Mouse (Mus musculus) heart, embryonic 12.5 days (tissue): ENCODE measurements around the gene Otud7b. TPM values are rescaled to one million over a fixed set of nuclear protein-coding genes. Genes with fewer than 3 reads are reported as not detected.

ENCODE experiments used
- ATAC-seq: fragments of 200-750 bp; cut with Nextera tagmentation; 2 replicates; pipeline ENCODE4 v1.8.0; 2017; ENCODE audit warnings: moderate TSS enrichment, moderate library complexity; ENCODE audit not compliant: insufficient number of reproducible peaks, low FRiP score
- H3K27ac ChIP-seq: fragments of 300-500 bp; sonication (generic); 2 replicates; pipeline ENCODE4 v1.5.1; 2016; ENCODE audit warnings: mild to moderate bottlenecking, moderate library complexity; ENCODE audit not compliant: poor library complexity, severe bottlenecking
- H3K27me3 ChIP-seq: fragments of 300-500 bp; sonication (generic); replicated peaks from 2 replicates; pipeline ENCODE4 v1.6.1; 2016; ENCODE audit warnings: mild to moderate bottlenecking, moderate library complexity
- H3K36me3 ChIP-seq: fragments of 300-500 bp; sonication (generic); 2 replicates; pipeline ENCODE4 v1.6.1; 2016; ENCODE audit warnings: mild to moderate bottlenecking, moderate library complexity
- H3K4me1 ChIP-seq: fragments of 300-500 bp; sonication (generic); replicated peaks from 2 replicates; pipeline ENCODE4 v1.6.1; 2016; ENCODE audit warnings: mild to moderate bottlenecking
- H3K4me2 ChIP-seq: fragments of 300-500 bp; sonication (generic); 2 replicates; pipeline ENCODE4 v1.6.1; 2016; ENCODE audit warnings: mild to moderate bottlenecking, moderate library complexity
- H3K4me3 ChIP-seq: fragments of 300-500 bp; sonication (generic); 2 replicates; pipeline ENCODE4 v1.5.1; 2016; ENCODE audit warnings: mild to moderate bottlenecking
- H3K9ac ChIP-seq: fragments of 300-500 bp; sonication (generic); 2 replicates; pipeline ENCODE4 v1.6.1; 2016; ENCODE audit warnings: mild to moderate bottlenecking, moderate library complexity
- H3K9me3 ChIP-seq: fragments of 300-500 bp; sonication (generic); replicated peaks from 2 replicates; pipeline ENCODE4 v1.6.1; 2016; ENCODE audit warnings: mild to moderate bottlenecking, moderate library complexity
- WGBS: fragments of 180-500 bp; shearing (Covaris S2); methylation state at CpG from one replicate; pipeline ENCODE4 v1.1.7; 2016; 5-methylcytosine and 5-hydroxymethylcytosine counted together
- polyA plus RNA-seq: library from polyadenylated mRNA; unstranded; fragments of >200 nt; fragmentation: Nextera tagmentation; extraction: Ambion mirVana; gene quantifications from 2 replicates; pipeline ENCODE4 v1.2.1, GENCODE M21; 2016

The Otud7b gene
- polyA plus RNA-seq, 1 experiment from 2014 or later = 22.2 TPM

DNA sequence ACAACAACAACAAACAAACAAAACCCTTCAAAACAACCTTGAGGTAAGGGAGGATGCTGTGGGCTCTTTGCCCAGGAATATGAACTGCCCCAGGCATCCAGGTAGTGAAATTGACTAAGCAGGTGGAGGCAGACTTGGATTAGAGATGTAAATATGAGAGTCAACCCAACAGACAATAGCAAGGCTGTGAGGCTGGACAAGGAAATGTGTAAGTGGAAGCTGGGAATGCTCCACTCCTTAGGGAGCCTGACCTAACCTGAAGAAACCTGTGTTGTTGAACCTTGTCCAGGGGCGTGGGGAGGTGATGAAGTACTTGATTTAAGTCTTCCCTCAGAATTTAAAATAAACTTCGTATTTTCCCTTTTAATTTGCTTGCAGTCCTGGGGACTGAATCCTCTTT is 74.6 kb downstream of the Otud7b start:
- no peak overlapping the region for H3K9ac ChIP-seq
- H3K36me3 ChIP-seq = peaks cover 44% of the 10 kb centered on the region
- peaks cover 51% of the 10 kb centered on the region for H3K4me1 ChIP-seq
- WGBS = 74% methylated on average over 2 of the region's 2 CpGs
- ATAC-seq = no peak
- H3K27ac ChIP-seq = no peak overlapping the region
- no peaks in the 10 kb centered on the region for H3K27me3 ChIP-seq
- no peaks in the 10 kb centered on the region for H3K9me3 ChIP-seq
- H3K4me2 ChIP-seq = no peak overlapping the region
- no peak overlapping the region for H3K4me3 ChIP-seq

- no peak overlapping the region for H3K4me3 ChIP-seq
- ATAC-seq = no peak
- H3K4me2 ChIP-seq = no peak overlapping the region
- H3K27me3 ChIP-seq = no peaks in the 10 kb centered on the region
- 70% methylated on average over 4 of the region's 4 CpGs for WGBS
- peaks cover 46% of the 10 kb centered on the region for H3K4me1 ChIP-seq
- no peaks in the 10 kb centered on the region for H3K9me3 ChIP-seq
- H3K27ac ChIP-seq = no peak overlapping the region
- H3K36me3 ChIP-seq = peaks cover 39% of the 10 kb centered on the region
- no peak overlapping the region for H3K9ac ChIP-seq
Observed at GRCm38 (mm10) chr3:96179531-96179930, 75.2 kb downstream of the Otud7b start.

DNA sequence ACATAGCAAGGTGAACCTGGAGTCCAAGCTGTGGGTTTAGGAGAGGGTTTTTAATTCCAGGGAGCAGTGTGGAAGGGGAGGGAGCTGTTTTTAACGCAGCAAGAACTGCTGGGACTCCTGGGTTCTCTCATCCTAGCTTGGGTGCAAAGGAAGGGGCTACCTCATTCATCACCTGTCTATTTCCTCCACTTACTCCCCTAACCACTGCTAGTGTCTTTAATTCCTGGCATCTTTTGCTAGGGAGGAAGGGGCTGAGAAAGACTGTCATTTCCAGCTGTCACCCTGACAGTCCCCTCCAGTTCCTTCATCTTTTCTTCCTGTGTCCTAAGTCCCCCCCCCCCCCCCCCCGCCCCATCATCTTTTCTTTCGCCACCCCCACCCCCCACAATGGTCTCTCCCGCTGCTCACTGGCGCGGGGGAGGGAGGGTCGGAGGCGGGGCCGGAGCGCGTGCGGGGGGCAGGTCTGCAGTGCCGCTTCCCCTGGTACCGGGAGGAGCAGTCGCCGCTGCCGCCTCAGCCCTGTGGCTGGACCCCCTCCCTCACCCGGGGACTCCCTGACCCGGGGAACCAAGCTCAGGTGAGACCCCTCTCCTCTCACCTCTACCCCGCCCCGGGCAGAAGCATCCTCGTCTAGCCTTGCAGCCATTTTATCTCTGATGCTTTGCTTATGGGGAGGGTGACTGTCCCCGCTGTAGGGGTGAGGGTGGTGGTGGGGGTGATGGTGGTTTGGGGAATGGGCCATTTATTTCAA is 76.6 kb downstream of the Otud7b start, which contains the start of gene Sv2a:
Sv2a (plus strand) TSS at position 425 of the 751 bp plus-strand sequence.
- ATAC-seq = peak; percentile 40; the same call in 1 of the 2 replicates
- Histone ChIP-seq H3K4me2 (peak within 1 kb of the TSS; percentile 82), H3K9ac (peak within 1 kb of the TSS; percentile 79), H3K4me1 (peaks cover 41% of the 10 kb centered on the region), H3K9me3 (no peaks in the 10 kb centered on the region), H3K4me3 (peak within 1 kb of the TSS; percentile 78), H3K27me3 (no peaks in the 10 kb centered on the region), H3K36me3 (peaks cover 39% of the 10 kb centered on the region), H3K27ac (peak within 1 kb of the TSS; percentile 97)
- WGBS = under 1% methylated on average over 21 of the region's 23 CpGs

DNA sequence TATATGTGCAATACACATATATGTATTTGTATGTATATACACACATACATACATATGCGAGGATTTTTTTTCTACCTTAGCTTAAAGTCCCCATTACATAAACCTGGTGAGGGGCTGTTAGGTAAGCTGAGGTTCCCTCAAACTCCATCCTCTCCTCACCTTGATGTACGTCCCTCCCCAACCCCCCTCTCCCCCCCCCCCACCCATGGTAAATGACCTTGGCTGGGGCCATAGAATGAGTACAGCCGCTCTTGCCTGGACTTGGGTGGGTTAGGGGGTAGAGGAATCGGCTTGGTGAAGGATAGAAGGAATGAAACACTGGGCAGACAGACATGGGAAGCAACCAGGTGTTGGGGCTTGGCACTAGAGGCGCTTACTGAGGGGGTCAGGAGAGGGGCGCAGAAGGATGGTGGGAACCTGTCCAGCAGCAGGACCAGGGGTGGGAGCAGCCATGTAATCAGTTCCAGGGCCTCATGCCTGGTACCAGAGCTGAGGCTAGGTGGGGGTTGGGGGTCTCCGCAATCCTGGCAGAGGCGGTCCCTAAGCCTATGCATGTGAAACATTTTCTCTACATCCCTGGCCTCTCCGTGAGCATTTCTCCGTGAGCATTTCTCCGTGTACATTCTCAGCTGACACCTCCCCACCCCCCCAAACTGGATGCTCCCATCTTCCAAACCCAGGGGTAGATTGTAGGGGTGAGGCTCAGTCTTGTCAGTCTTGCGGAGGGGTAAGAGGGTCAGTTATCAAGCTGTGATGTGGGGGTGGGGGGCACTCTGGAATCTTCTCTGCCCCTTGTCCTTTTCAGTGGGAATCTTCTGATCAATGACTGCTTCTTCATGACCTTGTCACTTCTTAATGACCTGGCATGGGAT is 77.4 kb downstream of the Otud7b start:
- Histone ChIP-seq H3K4me3 (peak overlapping the region; percentile 78), H3K9ac (peak overlapping the region; percentile 79), H3K27me3 (no peaks in the 10 kb centered on the region), H3K4me1 (peaks cover 41% of the 10 kb centered on the region), H3K36me3 (peaks cover 32% of the 10 kb centered on the region), H3K27ac (peak overlapping the region; percentile 97), H3K9me3 (no peaks in the 10 kb centered on the region), H3K4me2 (peak overlapping the region; percentile 82)
- ATAC-seq = no peak
- WGBS = 25% methylated on average over 12 of the region's 12 CpGs

- 16% methylated on average over 4 of the region's 4 CpGs for WGBS
- ATAC-seq = 0 out of 2 replicates have a peak, but pooled peaks have one; percentile 34
- H3K36me3 ChIP-seq = peaks cover 36% of the 10 kb centered on the region
Observed at GRCm38 (mm10) chr3:96182382-96182776, 78.1 kb downstream of the Otud7b start.

GRCm38 (mm10) chr3:96192977-96193376 is 88.7 kb downstream of the Otud7b start:
- H3K36me3 ChIP-seq = peaks cover 75% of the 10 kb centered on the region
- ATAC-seq = no peak
- no peaks in the 10 kb centered on the region for H3K27me3 ChIP-seq
- H3K4me1 ChIP-seq = peaks cover 12% of the 10 kb centered on the region; the same call in 1 of the 2 replicates
- no peaks in the 10 kb centered on the region; the same call in 1 of the 2 replicates for H3K9me3 ChIP-seq
- no peak overlapping the region for H3K9ac ChIP-seq
- no peak overlapping the region for H3K4me2 ChIP-seq
- no peak overlapping the region for H3K27ac ChIP-seq
- no peak overlapping the region for H3K4me3 ChIP-seq
- 55% methylated on average over 12 of the region's 12 CpGs for WGBS

More at GRCm38 (mm10) chr3:96182382-96182776, 78.1 kb downstream of the Otud7b start:
- peaks cover 41% of the 10 kb centered on the region for H3K4me1 ChIP-seq
- H3K4me2 ChIP-seq = peak overlapping the region; percentile 82
- H3K9ac ChIP-seq = peak overlapping the region; percentile 79
- H3K27me3 ChIP-seq = no peaks in the 10 kb centered on the region
- H3K9me3 ChIP-seq = no peaks in the 10 kb centered on the region
- peak overlapping the region; percentile 97 for H3K27ac ChIP-seq
- H3K4me3 ChIP-seq = peak overlapping the region; percentile 78

DNA sequence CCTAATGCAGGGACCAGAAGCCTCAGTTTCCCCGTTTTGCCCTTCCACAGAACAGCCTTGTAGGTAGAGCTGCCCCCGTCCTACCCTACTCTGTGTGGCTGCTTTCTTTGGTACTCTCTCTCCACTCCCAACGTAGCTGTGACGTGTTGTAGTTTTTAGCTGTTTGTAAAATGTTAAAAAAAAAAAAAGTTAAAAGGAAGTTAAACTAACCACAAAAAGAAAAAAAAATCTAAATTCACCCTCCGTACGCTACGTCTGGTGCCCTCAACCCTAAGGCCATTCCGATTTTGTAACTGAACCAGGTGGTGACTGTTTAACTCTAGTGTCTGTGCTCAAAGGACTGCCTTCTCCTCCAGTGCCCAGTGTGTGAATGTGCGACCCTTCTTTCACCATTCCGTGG is 90.6 kb downstream of the Otud7b start:
- Histone ChIP-seq H3K4me3 (no peak overlapping the region), H3K9ac (no peak overlapping the region), H3K9me3 (no peaks in the 10 kb centered on the region; the same call in 1 of the 2 replicates), H3K27me3 (no peaks in the 10 kb centered on the region; the same call in 1 of the 2 replicates), H3K27ac (no peak overlapping the region), H3K4me2 (no peak overlapping the region), H3K36me3 (peaks cover 56% of the 10 kb centered on the region), H3K4me1 (peaks cover 17% of the 10 kb centered on the region; the same call in 1 of the 2 replicates)
- no peak for ATAC-seq
- WGBS = 89% methylated on average over 10 of the region's 10 CpGs

DNA sequence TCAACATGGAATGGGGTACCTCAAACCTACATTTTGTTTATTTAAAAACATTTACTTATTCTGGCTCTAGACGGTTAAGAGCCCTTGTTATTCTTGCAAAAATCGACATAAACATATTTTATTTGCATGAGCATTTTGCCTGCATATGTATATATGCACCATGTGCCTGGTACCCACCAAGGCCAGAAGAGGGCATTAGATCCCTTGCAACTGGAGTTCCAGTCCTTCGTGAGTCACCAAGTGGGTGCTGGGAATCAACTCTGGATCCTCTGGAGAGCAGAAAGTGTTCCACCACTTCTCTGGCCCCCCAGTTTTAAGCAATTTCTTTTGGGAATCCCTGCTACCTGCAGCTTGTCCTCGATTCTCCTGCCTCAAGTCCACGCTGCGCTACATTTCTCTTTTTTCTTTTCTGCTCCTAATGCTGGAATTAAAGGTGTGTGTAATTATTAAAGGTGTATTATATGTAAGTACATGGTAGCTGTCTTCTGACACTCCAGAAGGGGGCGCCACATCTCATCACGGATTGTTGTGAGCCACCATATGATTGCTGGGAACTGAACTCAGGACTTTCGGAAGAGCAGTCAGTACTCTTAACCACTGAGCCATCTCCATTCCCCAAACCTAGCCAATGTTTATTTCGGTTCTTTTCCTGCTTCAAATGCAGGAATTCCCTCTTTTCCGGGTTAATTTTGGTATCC is 91.4 kb downstream of the Otud7b start:
- Histone ChIP-seq H3K27me3 (no peaks in the 10 kb centered on the region; the same call in 1 of the 2 replicates), H3K4me1 (peaks cover 17% of the 10 kb centered on the region; the same call in 1 of the 2 replicates), H3K27ac (no peak overlapping the region), H3K9ac (no peak overlapping the region), H3K4me2 (no peak overlapping the region), H3K9me3 (no peaks in the 10 kb centered on the region; the same call in 1 of the 2 replicates), H3K36me3 (peaks cover 48% of the 10 kb centered on the region), H3K4me3 (no peak overlapping the region)
- 88% methylated on average over 11 of the region's 11 CpGs for WGBS
- no peak for ATAC-seq

- peaks cover 41% of the 10 kb centered on the region for H3K36me3 ChIP-seq
- no peak for ATAC-seq
- H3K9me3 ChIP-seq = no peaks in the 10 kb centered on the region; the same call in 1 of the 2 replicates
- peak overlapping the region; percentile 88 for H3K9ac ChIP-seq
- H3K27me3 ChIP-seq = no peaks in the 10 kb centered on the region; the same call in 1 of the 2 replicates
- peak overlapping the region; percentile 79 for H3K4me3 ChIP-seq
- peak overlapping the region; percentile 99 for H3K4me2 ChIP-seq
- 21% methylated on average over 27 of the region's 27 CpGs for WGBS
- H3K27ac ChIP-seq = peak overlapping the region; percentile 89
- H3K4me1 ChIP-seq = peaks cover 17% of the 10 kb centered on the region; the same call in 1 of the 2 replicates
Observed at GRCm38 (mm10) chr3:96196437-96197128, 92.3 kb downstream of the Otud7b start.
